17 mouse cellular contexts compared by ENCODE assay signal in genomic region chr3:135828000-135828399, GRCm38 (mm10). TPM values are rescaled to one million over a fixed set of nuclear protein-coding genes. Genes with fewer than 3 reads are reported as not detected.
A peak's percentile ranks its signal among the peaks of the same experiment; 100 is the strongest.
DNase-seq lines count a peak whose midpoint lies in the region; ATAC-seq and TF ChIP-seq lines count a peak whose summit lies in the region.
"Had no signal": no experiment of that assay in that cellular context is flagged by ENCODE, and none has a peak within 500 bp of the region (broad histone marks: within the 10 kb centered on the region; RNA-seq: fewer than 3 reads in every experiment).

No protein-coding gene starts in this region.

- no peaks in the 10 kb centered on the region for H3K36me3 ChIP-seq in heart, embryonic 13.5 days
- H3K36me3 ChIP-seq in lung, embryonic 14.5 days (ENCODE audit: insufficient read depth): no peaks in the 10 kb centered on the region
- no peaks in the 10 kb centered on the region for H3K36me3 ChIP-seq in embryonic facial prominence, embryonic 14.5 days (ENCODE audit: control insufficient read depth, insufficient read depth, low read length)
- H3K36me3 ChIP-seq in liver, embryonic 16.5 days (ENCODE audit: control insufficient read depth, insufficient read depth): peaks cover 5% of the 10 kb centered on the region; the same call in 1 of the 2 replicates
- H3K36me3 ChIP-seq: limb, embryonic 15.5 days; midbrain, embryonic 12.5 days had no signal

- H3K4me2 ChIP-seq in heart, embryonic 13.5 days: peak overlapping the region; percentile 98
- peak overlapping the region; percentile 91 for H3K4me2 ChIP-seq in lung, embryonic 14.5 days
- peak overlapping the region; percentile 98; the same call in 1 of the 2 replicates for H3K4me2 ChIP-seq in embryonic facial prominence, embryonic 14.5 days (ENCODE audit: low read depth, low read length)
- H3K4me2 ChIP-seq in liver, embryonic 16.5 days (ENCODE audit: low read depth, low read length): peak overlapping the region; percentile 99
- H3K4me2 ChIP-seq: limb, embryonic 15.5 days; midbrain, embryonic 12.5 days had no signal

- WGBS in heart, embryonic 13.5 days: 3% methylated on average over 1 of the region's 1 CpGs
- 10% methylated on average over 1 of the region's 1 CpGs for WGBS in lung, embryonic 14.5 days
- 47% methylated on average over 1 of the region's 1 CpGs for WGBS in embryonic facial prominence, embryonic 14.5 days
- 3% methylated on average over 1 of the region's 1 CpGs for WGBS in liver, embryonic 16.5 days (ENCODE audit: insufficient replicate concordance)

- H3K27me3 ChIP-seq in heart, embryonic 13.5 days (replicated peaks): no peaks in the 10 kb centered on the region
- H3K27me3 ChIP-seq in lung, embryonic 14.5 days (ENCODE audit: insufficient read depth, low read length): no peaks in the 10 kb centered on the region
- H3K27me3 ChIP-seq in embryonic facial prominence, embryonic 14.5 days (replicated peaks; ENCODE audit: control insufficient read depth, insufficient read depth, low read length): no peaks in the 10 kb centered on the region
- no peaks in the 10 kb centered on the region for H3K27me3 ChIP-seq in liver, embryonic 16.5 days (ENCODE audit: control insufficient read depth, insufficient read depth, low read depth, low read length)
- H3K27me3 ChIP-seq: limb, embryonic 15.5 days had no signal

- H3K27ac ChIP-seq in heart, embryonic 13.5 days (replicated peaks): no peak overlapping the region
- no peak overlapping the region for H3K27ac ChIP-seq in lung, embryonic 14.5 days (ENCODE audit: low read depth)
- no peak overlapping the region for H3K27ac ChIP-seq in embryonic facial prominence, embryonic 14.5 days (replicated peaks; ENCODE audit: low read depth, low read length)
- no peak overlapping the region; the same call in 1 of the 2 replicates for H3K27ac ChIP-seq in liver, embryonic 16.5 days (ENCODE audit: low read length)
- H3K27ac ChIP-seq: limb, embryonic 15.5 days; midbrain, embryonic 12.5 days had no signal

- H3K4me3 ChIP-seq in heart, embryonic 13.5 days: peak overlapping the region; percentile 80
- peak overlapping the region; percentile 67 for H3K4me3 ChIP-seq in lung, embryonic 14.5 days (ENCODE audit: low read depth, low read length)
- no peak overlapping the region for H3K4me3 ChIP-seq in embryonic facial prominence, embryonic 14.5 days (ENCODE audit: low read depth, low read length)
- H3K4me3 ChIP-seq in liver, embryonic 16.5 days (ENCODE audit: low read depth, low read length): peak overlapping the region; percentile 91
- H3K4me3 ChIP-seq: limb, embryonic 15.5 days; midbrain, embryonic 12.5 days had no signal

- ATAC-seq in heart, embryonic 13.5 days (ENCODE audit: extremely low read depth, insufficient number of reproducible peaks, low FRiP score, low TSS enrichment): no peak
- ATAC-seq in lung, embryonic 14.5 days (ENCODE audit: insufficient read depth): no peak
- no peak for ATAC-seq in embryonic facial prominence, embryonic 14.5 days (ENCODE audit: low read depth)
- ATAC-seq in liver, embryonic 16.5 days (ENCODE audit: low read depth): peak; percentile 52
- ATAC-seq: forebrain, postnatal 0 days had no signal

- no peak for DNase-seq in heart, postnatal 25 days (ENCODE audit: low spot score)
- no peak for DNase-seq in lung, embryonic 14.5 days
- DNase-seq in lung, postnatal 10 days: no peak
- no peak for DNase-seq in embryonic facial prominence, embryonic 14.5 days (ENCODE audit: low spot score)
- no peak for DNase-seq in urinary bladder, postnatal 36 days (ENCODE audit: low spot score in 2 of 2)
- no peak for DNase-seq in cerebellum, adult 11 months
- DNase-seq: adrenal gland, postnatal 36 days; cerebellum, adult 11-12 months; forebrain, postnatal 0 days; gastrocnemius, postnatal 10 days; kidney, adult 2 months; right cerebral cortex, postnatal 25 days; thymus, adult 18-20 months had no signal

- no peak overlapping the region for H3K9ac ChIP-seq in heart, embryonic 13.5 days
- no peak overlapping the region for H3K9ac ChIP-seq in lung, embryonic 14.5 days
- H3K9ac ChIP-seq in embryonic facial prominence, embryonic 14.5 days (ENCODE audit: low read depth, low read length): no peak overlapping the region
- peak overlapping the region; percentile 89; the same call in 1 of the 2 replicates for H3K9ac ChIP-seq in liver, embryonic 16.5 days (ENCODE audit: low read depth, low read length)
- H3K9ac ChIP-seq: forebrain, postnatal 0 days; limb, embryonic 15.5 days; midbrain, embryonic 12.5 days had no signal

- intact Hi-C loops in heart, postnatal 25 days (cut with DNase I): no loop called here

- no peak for TF ChIP-seq CTCF in lung, embryonic 14.5 days (IDR thresholded peaks at IDR 0.05; ENCODE audit: low read depth)

- H3K9me3 ChIP-seq in heart, embryonic 13.5 days: no peaks in the 10 kb centered on the region
- no peaks in the 10 kb centered on the region for H3K9me3 ChIP-seq in lung, embryonic 14.5 days (ENCODE audit: low read depth, low read length)
- no peaks in the 10 kb centered on the region for H3K9me3 ChIP-seq in embryonic facial prominence, embryonic 14.5 days (ENCODE audit: control insufficient read depth, low read length)
- no peaks in the 10 kb centered on the region for H3K9me3 ChIP-seq in liver, embryonic 16.5 days (replicated peaks; ENCODE audit: control insufficient read depth, low read length)
- H3K9me3 ChIP-seq: limb, embryonic 15.5 days; midbrain, embryonic 12.5 days had no signal

- peaks cover 37% of the 10 kb centered on the region for H3K4me1 ChIP-seq in heart, embryonic 13.5 days
- peaks cover 5% of the 10 kb centered on the region; the same call in 1 of the 2 replicates for H3K4me1 ChIP-seq in lung, embryonic 14.5 days (ENCODE audit: insufficient read depth)
- H3K4me1 ChIP-seq in embryonic facial prominence, embryonic 14.5 days (ENCODE audit: control insufficient read depth, insufficient read depth, low read length): no peaks in the 10 kb centered on the region
- peaks cover 27% of the 10 kb centered on the region for H3K4me1 ChIP-seq in liver, embryonic 16.5 days (ENCODE audit: control insufficient read depth, low read depth, low read length)

RNA-seq across cellular contexts. Expression of gene Slc39a8, which starts 2.9 kb away (rescaled TPM):
- polyA plus RNA-seq in heart, embryonic 13.5 days (2015; fragmentation: Nextera tagmentation; extraction: Ambion mirVana): 13.3 and 14.5 TPM in 2 replicates
- 1 to 10 TPM; 5.1 to 7.4 TPM for total RNA-seq in heart, postnatal 25 days (2021)
- polyA plus RNA-seq in lung, embryonic 14.5 days (2014; fragmentation: Nextera tagmentation; extraction: Ambion mirVana): 20.2 and 22.6 TPM in 2 replicates
- polyA plus RNA-seq in embryonic facial prominence, embryonic 14.5 days (2014; fragmentation: Nextera tagmentation; extraction: Ambion mirVana): 6.4 and 7.8 TPM in 2 replicates
- polyA plus RNA-seq in liver, embryonic 16.5 days (2015; fragmentation: Nextera tagmentation; extraction: Ambion mirVana): 31.5 and 33.8 TPM in 2 replicates
